Mouse (Mus musculus): ENCODE measurements around the gene Ces4a.
"Not testable (repeated sequence)": the region's sequence is repeated elsewhere in the genome, so short reads cannot be mapped to it uniquely, and the experiment has no call there.

Ces4a gene

GRCm38 (mm10) chr8:105131509-105131908, at the start of gene Ces4a:
Ces4a (plus strand) TSS chr8:105131800.
- DNase-seq (ENCODE audit: low spot score in 2 of 2): no peak

- peak; percentile 6 to 7 for DNase-seq (ENCODE audit: low spot score in 2 of 2)
These were observed 48.0 kb upstream of the Ces4a start, which contains the start of gene Ces3b for GRCm38 (mm10) chr8:105083449-105084050. Ces3b (plus strand) TSS chr8:105083753.

- not testable (repeated sequence) for DNase-seq (ENCODE audit: low spot score in 2 of 2)
These were observed 43.4 kb upstream of the Ces4a start for GRCm38 (mm10) chr8:105088166-105088565.

- no peak for DNase-seq (ENCODE audit: low spot score in 2 of 2)
These were observed 43.0 kb upstream of the Ces4a start for GRCm38 (mm10) chr8:105088581-105088980.

- no peak for DNase-seq (ENCODE audit: low spot score in 2 of 2)
These were observed 37.6 kb upstream of the Ces4a start for GRCm38 (mm10) chr8:105093992-105094391.

- not testable (repeated sequence) for DNase-seq (ENCODE audit: low spot score in 2 of 2)
These were observed 29.4 kb upstream of the Ces4a start for GRCm38 (mm10) chr8:105102101-105102785.

GRCm38 (mm10) chr8:105103701-105104100, 27.9 kb upstream of the Ces4a start:
- DNase-seq (ENCODE audit: low spot score in 2 of 2): not testable (repeated sequence)

GRCm38 (mm10) chr8:105104220-105104619, 27.4 kb upstream of the Ces4a start:
- DNase-seq (ENCODE audit: low spot score in 2 of 2): no peak

GRCm38 (mm10) chr8:105129864-105130263, 1.7 kb upstream of the Ces4a start:
- DNase-seq (ENCODE audit: low spot score in 2 of 2): no peak

- peak; percentile 22 to 62 for DNase-seq (ENCODE audit: low spot score in 2 of 2)
These were observed 6.8 kb downstream of the Ces4a start for GRCm38 (mm10) chr8:105138423-105138822.

- no peak for DNase-seq (ENCODE audit: low spot score in 2 of 2)
These were observed 10.8 kb downstream of the Ces4a start for GRCm38 (mm10) chr8:105142395-105142794.

- DNase-seq (ENCODE audit: low spot score in 2 of 2): no peak
These were observed 20.1 kb downstream of the Ces4a start for GRCm38 (mm10) chr8:105151654-105152053.

- peak; percentile 44 to 52 for DNase-seq (ENCODE audit: low spot score in 2 of 2)
These were observed 21.2 kb downstream of the Ces4a start for GRCm38 (mm10) chr8:105152623-105153398.

- no peak for DNase-seq (ENCODE audit: low spot score in 2 of 2)
These were observed 22.7 kb downstream of the Ces4a start for GRCm38 (mm10) chr8:105154316-105154715.

GRCm38 (mm10) chr8:105155091-105155745, 23.6 kb downstream of the Ces4a start:
- DNase-seq (ENCODE audit: low spot score in 2 of 2): no peak

- peak in 1 of 2 experiments; percentile 19 for DNase-seq (ENCODE audit: low spot score in 2 of 2)
These were observed 26.0 kb downstream of the Ces4a start for GRCm38 (mm10) chr8:105157555-105157954.

- DNase-seq (ENCODE audit: low spot score in 2 of 2): no peak
These were observed 26.5 kb downstream of the Ces4a start for GRCm38 (mm10) chr8:105158084-105158483.

- DNase-seq (ENCODE audit: low spot score in 2 of 2): no peak
These were observed 29.6 kb downstream of the Ces4a start for GRCm38 (mm10) chr8:105161121-105161652.

- no peak for DNase-seq (ENCODE audit: low spot score in 2 of 2)
These were observed 32.8 kb downstream of the Ces4a start for GRCm38 (mm10) chr8:105164272-105164902.

- DNase-seq (ENCODE audit: low spot score in 2 of 2): no peak
These were observed 33.6 kb downstream of the Ces4a start for GRCm38 (mm10) chr8:105165191-105165590.

GRCm38 (mm10) chr8:105167116-105167515, 35.5 kb downstream of the Ces4a start:
- DNase-seq (ENCODE audit: low spot score in 2 of 2): no peak

Measured in heart, adult 9 months (tissue).